Mouse (Mus musculus): ENCODE measurements around the gene Ackr2. TPM values are rescaled to one million over a fixed set of nuclear protein-coding genes. Genes with fewer than 3 reads are reported as not detected.

Gene Ackr2
- polyA plus RNA-seq, 1 experiment, result not detected

DNA sequence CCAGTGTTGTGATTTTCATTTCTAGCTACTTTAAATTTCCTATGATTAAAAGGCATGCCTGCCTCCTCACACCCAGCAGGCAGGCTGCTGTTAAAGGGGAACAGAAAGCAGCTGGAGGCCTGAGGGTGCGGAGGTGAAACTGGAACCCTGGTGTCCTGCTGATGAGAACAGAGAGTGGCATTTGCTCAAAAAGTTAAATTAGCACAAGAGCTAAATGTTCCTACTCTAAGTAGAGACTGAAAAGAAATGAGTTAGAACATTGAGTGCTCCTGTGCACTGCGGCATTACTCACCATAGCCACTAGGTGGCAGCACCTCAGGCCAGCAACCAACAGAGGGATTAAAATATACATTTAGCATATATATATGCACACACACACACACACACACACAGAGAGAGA is 30.3 kb downstream of the Ackr2 start:
- no peak overlapping the region for H3K27ac ChIP-seq (ENCODE audit: insufficient read depth, low read length)
- H3K4me3 ChIP-seq (ENCODE audit: insufficient read depth, low read length), result no peak overlapping the region
- H3K4me1 ChIP-seq (ENCODE audit: control insufficient read depth, insufficient read depth, low read length), result no peaks in the 10 kb centered on the region
- TF ChIP-seq POLR2A (IDR thresholded peaks at IDR 0.05; ENCODE audit: low read depth, low read length) (no peak), CTCF (IDR thresholded peaks at IDR 0.05; ENCODE audit: borderline replicate concordance, insufficient read depth, low read length) (peak; percentile 77; the same call in 1 of the 2 replicates)

DNA sequence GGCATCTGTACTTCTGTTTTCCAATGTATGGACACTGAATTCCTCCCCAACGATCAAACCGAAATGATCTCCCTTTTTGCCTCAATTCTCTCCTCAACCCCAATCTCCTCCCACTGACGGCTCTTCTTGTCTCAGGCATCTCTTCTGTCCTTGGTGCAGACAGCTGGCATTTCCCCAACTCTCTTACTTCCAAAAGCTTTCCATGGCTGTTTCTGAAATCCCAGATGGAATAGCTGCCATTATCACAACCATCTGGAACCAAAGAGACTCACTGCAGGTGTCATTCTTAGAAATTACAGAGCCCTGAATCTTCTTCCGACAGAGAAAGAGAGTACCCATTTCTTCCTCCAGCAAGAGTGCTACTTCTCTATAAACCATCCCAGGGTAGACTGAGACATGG is 36.7 kb downstream of the Ackr2 start:
- Histone ChIP-seq H3K4me3 (ENCODE audit: insufficient read depth, low read length) (no peak overlapping the region), H3K4me1 (ENCODE audit: control insufficient read depth, insufficient read depth, low read length) (no peaks in the 10 kb centered on the region), H3K27ac (ENCODE audit: insufficient read depth, low read length) (no peak overlapping the region)
- TF ChIP-seq POLR2A (IDR thresholded peaks at IDR 0.05; ENCODE audit: low read depth, low read length) (no peak), CTCF (IDR thresholded peaks at IDR 0.05; ENCODE audit: borderline replicate concordance, insufficient read depth, low read length) (no peak)

DNA sequence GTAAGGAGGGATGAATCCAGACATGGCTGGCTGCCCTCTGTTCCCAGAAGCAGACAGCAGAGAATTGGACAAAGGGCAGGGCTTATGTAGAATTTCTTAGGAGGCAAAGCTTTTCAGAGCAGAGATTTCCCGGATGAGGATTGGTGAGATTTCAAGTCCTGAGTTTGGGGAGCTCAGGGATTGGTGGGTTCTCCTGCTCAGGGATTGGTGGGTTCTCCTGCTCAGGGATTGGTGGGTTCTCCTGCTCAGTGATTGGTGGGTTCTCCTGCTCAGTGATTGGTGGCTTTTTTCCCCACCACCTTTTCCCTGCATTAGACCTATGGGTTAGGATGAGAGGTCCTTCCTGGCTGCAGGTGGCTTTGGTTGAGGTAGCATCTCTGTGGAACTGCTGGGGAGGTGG is 38.8 kb downstream of the Ackr2 start:
- no peaks in the 10 kb centered on the region for H3K4me1 ChIP-seq (ENCODE audit: control insufficient read depth, insufficient read depth, low read length)
- H3K27ac ChIP-seq (ENCODE audit: insufficient read depth, low read length), result no peak overlapping the region
- no peak overlapping the region for H3K4me3 ChIP-seq (ENCODE audit: insufficient read depth, low read length)
- TF ChIP-seq POLR2A (IDR thresholded peaks at IDR 0.05; ENCODE audit: low read depth, low read length), result no peak
- no peak for TF ChIP-seq CTCF (IDR thresholded peaks at IDR 0.05; ENCODE audit: borderline replicate concordance, insufficient read depth, low read length)

DNA sequence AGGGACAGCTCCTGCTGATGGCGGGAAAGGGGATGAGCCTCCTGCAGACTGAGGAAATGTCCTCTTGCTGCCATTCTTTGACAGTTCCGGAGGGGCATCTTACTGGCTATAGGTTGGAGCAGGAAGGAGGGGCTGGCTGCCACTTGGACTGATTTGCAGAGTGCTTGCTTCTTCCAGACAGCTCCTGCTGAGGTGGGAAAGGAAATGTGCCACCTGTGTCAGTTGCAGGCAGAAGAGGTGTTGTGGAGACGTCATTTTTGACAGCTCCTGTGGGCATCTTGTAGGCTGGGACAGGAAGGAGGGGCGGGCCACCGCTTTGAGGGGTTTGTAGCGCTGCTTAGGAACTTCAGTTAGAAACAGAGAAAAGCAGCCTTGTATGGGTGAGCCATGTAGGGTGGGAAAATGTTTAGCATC is 39.3 kb downstream of the Ackr2 start:
- no peak overlapping the region for H3K27ac ChIP-seq (ENCODE audit: insufficient read depth, low read length)
- TF ChIP-seq CTCF (IDR thresholded peaks at IDR 0.05; ENCODE audit: borderline replicate concordance, insufficient read depth, low read length) (no peak), POLR2A (IDR thresholded peaks at IDR 0.05; ENCODE audit: low read depth, low read length) (no peak)
- peak overlapping the region; percentile 62 for H3K4me3 ChIP-seq (ENCODE audit: insufficient read depth, low read length)
- H3K4me1 ChIP-seq (ENCODE audit: control insufficient read depth, insufficient read depth, low read length), result no peaks in the 10 kb centered on the region

DNA sequence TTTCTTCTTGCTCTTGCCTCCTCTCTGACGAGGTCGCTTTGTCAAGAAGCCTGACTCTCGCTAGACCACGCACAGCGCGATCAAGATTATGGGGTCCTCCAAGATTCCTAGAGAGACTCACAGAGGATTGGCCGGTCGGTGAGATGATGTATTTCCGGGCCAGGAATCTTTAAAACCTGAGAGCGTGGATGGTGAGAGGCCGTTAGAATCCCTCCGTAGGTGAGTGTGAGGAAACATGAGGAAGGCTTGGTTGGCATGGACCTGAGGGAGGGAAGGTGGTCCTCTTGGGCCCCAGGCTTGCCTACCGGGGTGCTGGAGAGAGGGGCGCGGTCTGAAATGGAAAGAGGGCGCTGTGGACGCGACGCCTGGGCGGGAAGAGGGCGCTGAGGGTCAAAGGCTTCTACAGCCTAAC is 39.8 kb downstream of the Ackr2 start:
- TF ChIP-seq POLR2A (IDR thresholded peaks at IDR 0.05; ENCODE audit: low read depth, low read length) (peak; percentile 72), CTCF (IDR thresholded peaks at IDR 0.05; ENCODE audit: borderline replicate concordance, insufficient read depth, low read length) (no peak)
- Histone ChIP-seq H3K4me3 (ENCODE audit: insufficient read depth, low read length) (peak overlapping the region; percentile 62), H3K27ac (ENCODE audit: insufficient read depth, low read length) (no peak overlapping the region), H3K4me1 (ENCODE audit: control insufficient read depth, insufficient read depth, low read length) (no peaks in the 10 kb centered on the region)

DNA sequence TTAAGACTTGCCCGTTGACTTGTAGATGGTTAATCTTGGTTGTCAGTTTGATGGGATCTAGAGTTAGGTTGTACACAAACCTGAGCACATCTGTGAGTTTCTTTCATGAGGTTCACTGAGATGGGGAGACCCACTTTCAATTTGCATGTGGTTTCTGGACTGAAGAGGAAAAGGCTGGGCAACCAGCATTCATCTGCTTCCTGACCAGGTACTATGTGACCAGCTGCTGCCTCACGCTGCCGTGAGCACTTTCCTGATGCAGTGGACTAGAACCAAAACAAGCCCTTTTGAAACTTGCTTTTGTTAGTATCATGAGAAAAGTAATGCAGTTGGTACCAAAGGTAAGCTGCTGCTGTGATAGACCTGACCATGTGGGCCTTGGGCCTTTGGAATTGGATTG is 44.9 kb downstream of the Ackr2 start:
- Histone ChIP-seq H3K4me3 (ENCODE audit: insufficient read depth, low read length) (no peak overlapping the region), H3K27ac (ENCODE audit: insufficient read depth, low read length) (no peak overlapping the region), H3K4me1 (ENCODE audit: control insufficient read depth, insufficient read depth, low read length) (no peaks in the 10 kb centered on the region)
- no peak for TF ChIP-seq CTCF (IDR thresholded peaks at IDR 0.05; ENCODE audit: borderline replicate concordance, insufficient read depth, low read length)
- TF ChIP-seq POLR2A (IDR thresholded peaks at IDR 0.05; ENCODE audit: low read depth, low read length), result no peak

DNA sequence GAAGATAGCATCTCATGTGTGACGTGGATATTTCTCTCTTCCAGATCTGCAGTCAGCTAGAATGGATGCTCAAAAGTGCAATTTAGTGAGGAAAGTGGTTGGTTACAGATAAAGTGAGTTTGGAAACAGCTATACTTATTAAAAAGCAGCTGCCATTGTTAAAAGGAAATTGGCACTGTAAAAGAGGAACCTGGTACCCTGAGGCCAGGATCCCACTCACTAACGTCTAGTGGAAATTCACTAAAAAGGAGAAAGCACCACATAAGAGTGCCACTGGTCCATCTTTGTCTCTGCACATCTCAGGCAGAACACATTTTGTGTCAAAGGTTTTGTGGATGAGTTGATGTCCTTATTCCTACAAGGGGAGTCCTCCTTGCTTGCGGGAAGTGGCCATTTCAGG is 45.5 kb downstream of the Ackr2 start:
- no peak overlapping the region for H3K4me3 ChIP-seq (ENCODE audit: insufficient read depth, low read length)
- TF ChIP-seq POLR2A (IDR thresholded peaks at IDR 0.05; ENCODE audit: low read depth, low read length), result no peak
- TF ChIP-seq CTCF (IDR thresholded peaks at IDR 0.05; ENCODE audit: borderline replicate concordance, insufficient read depth, low read length), result no peak
- no peaks in the 10 kb centered on the region for H3K4me1 ChIP-seq (ENCODE audit: control insufficient read depth, insufficient read depth, low read length)
- H3K27ac ChIP-seq (ENCODE audit: insufficient read depth, low read length), result no peak overlapping the region

DNA sequence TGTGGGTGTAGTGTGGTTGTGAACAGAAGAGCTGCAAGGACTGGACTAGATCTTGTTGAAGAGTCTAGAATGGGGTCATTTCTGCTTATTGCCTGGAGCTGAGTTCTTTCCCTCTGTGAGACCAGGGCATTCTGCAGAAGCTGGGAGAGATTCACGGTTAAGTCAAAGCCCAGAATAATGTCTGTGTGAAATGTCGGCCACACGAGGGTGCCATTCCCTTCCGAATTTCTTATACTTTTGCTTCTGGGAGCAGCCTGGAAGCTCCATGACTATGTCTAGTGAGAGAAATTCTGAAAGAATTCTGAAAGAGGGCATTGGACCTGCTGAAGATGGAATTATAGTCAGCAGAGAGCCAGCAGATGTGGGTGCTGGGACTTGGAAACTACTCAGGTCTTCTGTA is 49.6 kb downstream of the Ackr2 start:
- TF ChIP-seq CTCF (IDR thresholded peaks at IDR 0.05; ENCODE audit: borderline replicate concordance, insufficient read depth, low read length), result 0 out of 2 replicates have a peak, but pooled peaks have one; percentile 9
- TF ChIP-seq POLR2A (IDR thresholded peaks at IDR 0.05; ENCODE audit: low read depth, low read length), result no peak
- no peak overlapping the region for H3K4me3 ChIP-seq (ENCODE audit: insufficient read depth, low read length)
- H3K4me1 ChIP-seq (ENCODE audit: control insufficient read depth, insufficient read depth, low read length), result 0 out of 2 replicates have a peak, but pooled peaks cover 2% of the 10 kb centered on the region
- H3K27ac ChIP-seq (ENCODE audit: insufficient read depth, low read length), result no peak overlapping the region

DNA sequence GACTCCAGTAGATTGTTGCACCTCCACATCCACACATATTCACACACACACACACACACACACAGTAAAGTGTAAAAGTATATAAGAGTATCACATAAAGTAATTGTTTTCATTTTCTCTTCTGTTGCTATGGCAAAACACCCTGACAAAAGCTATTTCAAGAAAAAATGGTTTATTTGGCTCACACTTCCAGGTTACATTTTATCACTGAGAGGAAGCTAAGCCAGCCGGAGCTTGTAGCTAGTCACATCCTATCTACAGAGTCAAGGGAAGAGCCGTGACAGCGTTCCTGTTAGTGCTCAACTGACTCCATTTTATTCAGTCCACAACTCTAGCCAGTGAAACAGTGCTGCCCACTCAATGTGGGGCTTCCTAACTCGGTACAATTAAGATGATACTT is 50.3 kb downstream of the Ackr2 start:
- TF ChIP-seq CTCF (IDR thresholded peaks at IDR 0.05; ENCODE audit: borderline replicate concordance, insufficient read depth, low read length) (no peak), POLR2A (IDR thresholded peaks at IDR 0.05; ENCODE audit: low read depth, low read length) (no peak)
- 0 out of 2 replicates have a peak, but pooled peaks cover 2% of the 10 kb centered on the region for H3K4me1 ChIP-seq (ENCODE audit: control insufficient read depth, insufficient read depth, low read length)
- no peak overlapping the region for H3K27ac ChIP-seq (ENCODE audit: insufficient read depth, low read length)
- H3K4me3 ChIP-seq (ENCODE audit: insufficient read depth, low read length), result no peak overlapping the region

DNA sequence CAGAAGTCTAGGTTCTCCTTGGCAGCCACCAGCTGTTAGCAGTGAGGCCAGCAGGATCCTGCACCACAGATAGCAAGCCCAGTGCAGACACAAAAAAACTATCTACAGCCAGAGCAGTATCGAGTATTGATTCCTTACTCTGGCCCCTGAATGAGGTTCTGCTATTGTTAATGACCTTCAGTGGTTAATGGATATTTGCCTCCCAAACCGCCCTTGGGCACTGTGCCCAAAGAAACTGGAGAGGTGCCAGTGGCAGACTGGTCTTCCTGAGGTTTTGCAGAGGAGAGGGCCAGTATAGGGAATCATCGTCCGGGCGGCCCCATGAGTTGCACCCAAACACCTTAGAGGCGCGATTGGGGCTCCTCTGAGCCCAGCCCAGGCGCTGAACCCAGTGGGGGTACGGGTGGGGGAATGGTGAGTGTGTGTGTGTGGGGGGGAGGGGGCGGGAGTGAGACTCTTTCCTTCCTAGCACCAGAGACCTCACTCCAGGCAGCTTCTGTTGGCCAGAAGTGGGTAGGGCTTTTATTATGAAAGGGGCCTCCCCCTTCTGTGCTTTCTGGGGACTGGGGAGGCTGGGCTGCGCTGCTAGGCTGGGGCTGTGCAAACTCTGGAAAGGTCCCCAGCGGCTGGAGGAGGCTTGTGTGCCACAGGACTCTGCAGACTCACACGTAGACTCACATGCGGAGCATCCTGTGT is 52.4 kb downstream of the Ackr2 start, which contains the start of gene Fam198a:
Gene Fam198a (plus strand): TSS at position 571 of the 696 bp plus-strand sequence.
- Histone ChIP-seq H3K4me3 (ENCODE audit: insufficient read depth, low read length) (no peak within 1 kb of the TSS), H3K27ac (ENCODE audit: insufficient read depth, low read length) (no peak within 1 kb of the TSS), H3K4me1 (ENCODE audit: control insufficient read depth, insufficient read depth, low read length) (0 out of 2 replicates have a peak, but pooled peaks cover 2% of the 10 kb centered on the region)
- TF ChIP-seq CTCF (IDR thresholded peaks at IDR 0.05; ENCODE audit: borderline replicate concordance, insufficient read depth, low read length) (no peak), POLR2A (IDR thresholded peaks at IDR 0.05; ENCODE audit: low read depth, low read length) (0 out of 2 replicates have a peak, but pooled peaks have one; percentile 9)

Data from embryonic fibroblast, embryonic 13.5 days (primary cell).